9 mouse cellular contexts compared by ENCODE assay signal in genomic region chr8:125504605-125505257, GRCm38 (mm10).
A peak's percentile ranks its signal among the peaks of the same experiment; 100 is the strongest.
DNase-seq lines count a peak whose midpoint lies in the region; ATAC-seq lines count a peak whose summit lies in the region.
"Had no signal": no experiment of that assay in that cellular context is flagged by ENCODE, and none has a peak within 500 bp of the region (broad histone marks: within the 10 kb centered on the region; RNA-seq: fewer than 3 reads in every experiment).

No protein-coding gene starts in this region.

- ATAC-seq in cerebellum, adult (ENCODE audit: insufficient number of reproducible peaks, low FRiP score, low TSS enrichment), result peak; percentile 62
- ATAC-seq in megakaryocyte progenitor cell, adult 5-6 weeks (replicated peaks; ENCODE audit: poor library complexity), result no peak

- no peak for DNase-seq in cerebellum, postnatal 4 days (ENCODE audit: low spot score in 2 of 2)
- peak; percentile 63 for DNase-seq in kidney, postnatal 10 days
- DNase-seq in kidney, adult 8-10 months, result no peak
- DNase-seq in heart, postnatal 14 days, result peak; percentile 33 to 47
- peak; percentile 52 for DNase-seq in lung, postnatal 14 days
- DNase-seq in layer of hippocampus, adult 9-11 months, result no peak
- DNase-seq: adrenal gland, adult 2 months had no signal

- intact Hi-C loops in heart, postnatal 14 days (cut with DNase I), result no loop called here

Comparison
In these comparisons a context has a peak if more than half of its experiments do, and no peak if none do; other contexts are left out.
1. DNase-seq: peak in kidney, postnatal 10 days (single experiment), heart, postnatal 14 days (2 of 2) and lung, postnatal 14 days (single experiment); none in cerebellum, postnatal 4 days (0 of 2), kidney, adult 8-10 months (0 of 2) and layer of hippocampus, adult 9-11 months (single experiment).